Mouse (Mus musculus): ENCODE measurements around the gene Sis. TPM values are rescaled to one million over a fixed set of nuclear protein-coding genes. Genes with fewer than 3 reads are reported as not detected.

The Sis gene
- total RNA-seq (2021) = not detected
- long read RNA-seq, experiment 1 = 0 reads
- long read RNA-seq, experiment 2 = 0 reads

GRCm38 (mm10) chr3:72967675-72968074, at the start of gene Sis:
TSS of gene Sis (minus strand) at chr3:72967863.
- no peak for DNase-seq

- DNase-seq = no peak
Measured at GRCm38 (mm10) chr3:73006045-73006444, 38.4 kb upstream of the Sis start.

GRCm38 (mm10) chr3:73002933-73003696, 35.5 kb upstream of the Sis start:
- DNase-seq = no peak

- DNase-seq = no peak
Measured at GRCm38 (mm10) chr3:72997517-72997916, 29.9 kb upstream of the Sis start.

- no peak for DNase-seq
Measured at GRCm38 (mm10) chr3:72990992-72991391, 23.3 kb upstream of the Sis start.

GRCm38 (mm10) chr3:72976602-72977001, 8.9 kb upstream of the Sis start:
- DNase-seq = peak; percentile 57

GRCm38 (mm10) chr3:72918919-72919526, 48.6 kb downstream of the Sis start:
- no peak for DNase-seq

- DNase-seq = no peak
Measured at GRCm38 (mm10) chr3:72882501-72882900, 85.2 kb downstream of the Sis start.

GRCm38 (mm10) chr3:72868141-72868540, 99.5 kb downstream of the Sis start:
- DNase-seq = no peak

- DNase-seq = no peak
Measured at GRCm38 (mm10) chr3:72858738-72859137, 108.9 kb downstream of the Sis start.

GRCm38 (mm10) chr3:72855405-72855804, 112.3 kb downstream of the Sis start:
- DNase-seq = no peak

- DNase-seq = no peak
Measured at GRCm38 (mm10) chr3:72840641-72841040, 127.0 kb downstream of the Sis start.

Other genes with a start within 250 kb of the Sis start
- gene Slitrk3, start 89.9 kb upstream of the Sis start, total RNA-seq (2021) = under 1 TPM; 0.06 to 0.24 TPM